Mouse (Mus musculus) olfactory bulb, adult 2 months (tissue): ENCODE measurements at regions not wholly inside any gene's neighbourhood (a gene's known extent, or its start where the extent isn't known, plus 50 kb on each side); places are given as distances from the start of the nearest gene placed in this dataset.
"Not testable (repeated sequence)": the region's sequence is repeated elsewhere in the genome, so short reads cannot be mapped to it uniquely, and the experiment has no call there.

ENCODE experiments used
- CTCF ChIP-seq: fragments of 200-500 bp; IDR thresholded peaks from 2 replicates; pipeline ENCODE4 v1.5.1; 2012; ENCODE audit warnings: low read depth, mild to moderate bottlenecking, low read length, moderate library complexity; ENCODE audit not compliant: insufficient read depth
- POLR2A ChIP-seq: fragments of 200-500 bp; IDR thresholded peaks from 2 replicates; pipeline ENCODE4 v1.6.1; 2012; ENCODE audit warnings: mild to moderate bottlenecking, low read depth, low read length, moderate library complexity; ENCODE audit not compliant: insufficient read depth

- TF ChIP-seq CTCF, POLR2A: not testable (repeated sequence)
Observed at GRCm38 (mm10) chr9:86135617-86136016, 293.4 kb downstream of the Tpbg start.
